Mouse (Mus musculus) liver, embryonic 13.5 days (tissue): ENCODE results near the gene Slc26a11. TPM values are rescaled to one million over a fixed set of nuclear protein-coding genes. Genes with fewer than 3 reads are reported as not detected.

Source experiments
- ATAC-seq: fragments of 200-750 bp; cut with Nextera tagmentation; 2 replicates; pipeline ENCODE4 v1.8.0; 2017; ENCODE audit warnings: low read depth, mild to moderate bottlenecking, moderate number of reproducible peaks, moderate library complexity
- DNase-seq: peaks from one replicate; pipeline ENCODE4 v3.0.0; 2022
- H3K27ac ChIP-seq: fragments of 300-500 bp; sonication (generic); 2 replicates; pipeline ENCODE4 v1.5.1; 2015; ENCODE audit warnings: moderate library complexity, mild to moderate bottlenecking, inconsistent platforms
- H3K27me3 ChIP-seq: fragments of 300-500 bp; sonication (generic); 2 replicates; pipeline ENCODE4 v1.6.1; 2015; ENCODE audit warnings: mild to moderate bottlenecking, inconsistent platforms
- H3K36me3 ChIP-seq: fragments of 300-500 bp; sonication (generic); 2 replicates; pipeline ENCODE4 v1.6.1; 2015; ENCODE audit warnings: mild to moderate bottlenecking, inconsistent platforms
- H3K4me1 ChIP-seq: fragments of 300-500 bp; sonication (generic); replicated peaks from 2 replicates; pipeline ENCODE4 v1.6.1; 2015; ENCODE audit warnings: inconsistent platforms
- H3K4me2 ChIP-seq: fragments of 300-500 bp; sonication (generic); 2 replicates; pipeline ENCODE4 v1.6.1; 2015; ENCODE audit warnings: inconsistent platforms, mild to moderate bottlenecking, moderate library complexity
- H3K4me3 ChIP-seq: fragments of 300-500 bp; sonication (generic); replicated peaks from 2 replicates; pipeline ENCODE4 v1.5.1; 2015; ENCODE audit warnings: mild to moderate bottlenecking, inconsistent platforms
- H3K9ac ChIP-seq: fragments of 300-500 bp; sonication (generic); 2 replicates; pipeline ENCODE4 v1.6.1; 2015; ENCODE audit warnings: mild to moderate bottlenecking, inconsistent platforms
- H3K9me3 ChIP-seq: fragments of 300-500 bp; sonication (generic); replicated peaks from 2 replicates; pipeline ENCODE4 v1.6.1; 2016; ENCODE audit warnings: inconsistent platforms
- WGBS: fragments of 180-500 bp; shearing (Covaris S2); methylation state at CpG from one replicate; pipeline ENCODE4 v1.1.7; 2015; ENCODE audit not compliant: insufficient replicate concordance; 5-methylcytosine and 5-hydroxymethylcytosine counted together
- microRNA counts: library from miRNA; unstranded; fragments of <30 nt; microRNA quantifications from one replicate; lab custom pipeline; 2016
- microRNA-seq: library from miRNA; unstranded; fragments of <30 nt; microRNA quantifications from one replicate; pipeline ENCODE4, GENCODE M21; 2016
- polyA plus RNA-seq: library from polyadenylated mRNA; unstranded; fragments of >200 nt; fragmentation: Nextera tagmentation; extraction: Ambion mirVana; gene quantifications from 2 replicates; pipeline ENCODE4 v1.2.1, GENCODE M21; 2015

The Slc26a11 gene
- polyA plus RNA-seq, 1 experiment from 2014 or later, result 1.4 TPM

- H3K27me3 ChIP-seq, result no peaks in the 10 kb centered on the region
- ATAC-seq (no peak), DNase-seq (no peak)
- H3K4me3 ChIP-seq, result no peak overlapping the region
- H3K9me3 ChIP-seq, result no peaks in the 10 kb centered on the region
- 56% methylated on average over 5 of the region's 5 CpGs for WGBS
- peaks cover 56% of the 10 kb centered on the region for H3K36me3 ChIP-seq
- no peak overlapping the region for H3K9ac ChIP-seq
- no peak overlapping the region for H3K27ac ChIP-seq
- H3K4me2 ChIP-seq, result no peak overlapping the region
- no peaks in the 10 kb centered on the region for H3K4me1 ChIP-seq
Observed at GRCm38 (mm10) chr11:119404627-119405026, 49.3 kb downstream of the Slc26a11 start.

GRCm38 (mm10) chr11:119407381-119407780 is 52.0 kb downstream of the Slc26a11 start:
- H3K27ac ChIP-seq, result no peak overlapping the region
- DNase-seq (no peak), ATAC-seq (no peak)
- H3K4me2 ChIP-seq, result no peak overlapping the region
- H3K9ac ChIP-seq, result no peak overlapping the region
- H3K9me3 ChIP-seq, result no peaks in the 10 kb centered on the region
- no peaks in the 10 kb centered on the region for H3K4me1 ChIP-seq
- H3K27me3 ChIP-seq, result no peaks in the 10 kb centered on the region
- H3K36me3 ChIP-seq, result peaks cover 79% of the 10 kb centered on the region
- H3K4me3 ChIP-seq, result no peak overlapping the region
- 82% methylated on average over 6 of the region's 6 CpGs for WGBS

- no peak overlapping the region for H3K4me3 ChIP-seq
- WGBS, result 51% methylated on average over 5 of the region's 5 CpGs
- DNase-seq (no peak), ATAC-seq (0 out of 2 replicates have a peak, but pooled peaks have one; percentile 29)
- H3K4me1 ChIP-seq, result no peaks in the 10 kb centered on the region
- no peaks in the 10 kb centered on the region for H3K27me3 ChIP-seq
- H3K4me2 ChIP-seq, result no peak overlapping the region
- H3K27ac ChIP-seq, result no peak overlapping the region
- peaks cover 76% of the 10 kb centered on the region for H3K36me3 ChIP-seq
- H3K9ac ChIP-seq, result no peak overlapping the region
- no peaks in the 10 kb centered on the region for H3K9me3 ChIP-seq
Observed at GRCm38 (mm10) chr11:119407977-119408376, 52.6 kb downstream of the Slc26a11 start.

- 32% methylated on average over 16 of the region's 16 CpGs for WGBS
- Histone ChIP-seq H3K4me2 (no peak overlapping the region), H3K9me3 (no peaks in the 10 kb centered on the region), H3K27me3 (no peaks in the 10 kb centered on the region), H3K4me1 (peaks cover 14% of the 10 kb centered on the region), H3K4me3 (no peak overlapping the region), H3K27ac (no peak overlapping the region), H3K36me3 (peaks cover 87% of the 10 kb centered on the region), H3K9ac (no peak overlapping the region)
- DNase-seq, result no peak
- no peak for ATAC-seq
Observed at GRCm38 (mm10) chr11:119419327-119420118, 64.2 kb downstream of the Slc26a11 start.

GRCm38 (mm10) chr11:119420426-119420825 is 65.1 kb downstream of the Slc26a11 start:
- no peak for DNase-seq
- 70% methylated on average over 5 of the region's 5 CpGs for WGBS
- H3K27me3 ChIP-seq, result no peaks in the 10 kb centered on the region
- peaks cover 88% of the 10 kb centered on the region for H3K36me3 ChIP-seq
- H3K4me1 ChIP-seq, result peaks cover 14% of the 10 kb centered on the region
- ATAC-seq, result no peak
- no peaks in the 10 kb centered on the region for H3K9me3 ChIP-seq
- no peak overlapping the region; the same call in 1 of the 2 replicates for H3K27ac ChIP-seq
- H3K4me2 ChIP-seq, result no peak overlapping the region
- H3K9ac ChIP-seq, result no peak overlapping the region
- no peak overlapping the region for H3K4me3 ChIP-seq

GRCm38 (mm10) chr11:119427431-119427830 is 72.1 kb downstream of the Slc26a11 start:
- H3K36me3 ChIP-seq, result peaks cover 77% of the 10 kb centered on the region
- no peak overlapping the region for H3K9ac ChIP-seq
- no peaks in the 10 kb centered on the region for H3K9me3 ChIP-seq
- H3K4me1 ChIP-seq, result peaks cover 33% of the 10 kb centered on the region
- H3K4me2 ChIP-seq, result no peak overlapping the region
- H3K27ac ChIP-seq, result no peak overlapping the region
- 73% methylated on average over 6 of the region's 6 CpGs for whole genome bisulfite sequencing
- no peak overlapping the region for H3K4me3 ChIP-seq
- DNase-seq (no peak), ATAC-seq (no peak)
- H3K27me3 ChIP-seq, result no peaks in the 10 kb centered on the region

- H3K4me3 ChIP-seq, result no peak overlapping the region
- WGBS, result 86% methylated on average over 5 of the region's 5 CpGs
- H3K27ac ChIP-seq, result peak overlapping the region; percentile 41; the same call in 1 of the 2 replicates
- no peak overlapping the region for H3K9ac ChIP-seq
- H3K4me2 ChIP-seq, result peak overlapping the region; percentile 44
- no peaks in the 10 kb centered on the region for H3K27me3 ChIP-seq
- no peaks in the 10 kb centered on the region for H3K9me3 ChIP-seq
- ATAC-seq (no peak), DNase-seq (no peak)
- H3K36me3 ChIP-seq, result peaks cover 75% of the 10 kb centered on the region
- peaks cover 38% of the 10 kb centered on the region for H3K4me1 ChIP-seq
Observed at GRCm38 (mm10) chr11:119427986-119428385, 72.6 kb downstream of the Slc26a11 start.

DNA sequence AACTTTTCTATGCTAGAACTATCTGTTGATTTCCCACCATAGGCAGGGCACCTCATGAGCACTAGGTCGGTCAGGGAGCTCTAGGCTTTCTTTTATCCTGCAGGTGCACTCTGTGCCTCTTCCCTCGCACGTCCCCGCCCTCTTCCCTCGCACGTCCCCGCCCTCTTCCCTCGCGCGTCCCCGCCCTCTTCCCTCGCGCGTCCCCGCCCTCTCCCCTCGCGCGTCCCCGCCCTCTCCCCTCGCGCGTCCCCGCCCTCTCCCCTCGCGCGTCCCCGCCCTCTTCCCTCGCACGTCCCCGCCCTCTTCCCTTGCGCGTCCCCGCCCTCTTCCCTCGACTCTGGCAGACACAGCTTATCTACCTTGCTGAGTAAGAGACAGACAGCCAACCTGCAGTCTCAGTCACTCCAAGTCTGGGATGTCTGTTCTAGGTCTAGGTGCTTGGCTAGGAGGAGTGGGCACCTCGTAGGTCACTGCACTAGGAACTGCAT is 73.3 kb downstream of the Slc26a11 start:
- DNase-seq, result peak; percentile 74
- peak overlapping the region; percentile 73 for H3K27ac ChIP-seq
- peak overlapping the region; percentile 26; the same call in 1 of the 2 replicates for H3K9ac ChIP-seq
- H3K27me3 ChIP-seq, result no peaks in the 10 kb centered on the region
- under 1% methylated on average over 33 of the region's 35 CpGs for WGBS
- H3K4me1 ChIP-seq, result peaks cover 45% of the 10 kb centered on the region
- ATAC-seq, result peak; percentile 82
- peaks cover 77% of the 10 kb centered on the region for H3K36me3 ChIP-seq
- peak overlapping the region; percentile 23; the same call in 1 of the 2 replicates for H3K4me3 ChIP-seq
- no peaks in the 10 kb centered on the region for H3K9me3 ChIP-seq
- peak overlapping the region; percentile 44 for H3K4me2 ChIP-seq

MicroRNAs within 50 kb of the gene (microRNA counts, 519-probe panel; counts per million panel counts)
- microRNA mmu-miR-1932 (lab: Ali Mortazavi, UCI), result 114 counts per million

Small RNAs within 50 kb of the gene (microRNA-seq; reads per million reads assigned to microRNA genes)
- gene Mir1932, result not detected

Other genes starting within 250 kb of the Slc26a11 start
- gene Tbc1d16, start 127.1 kb upstream of the Slc26a11 start, polyA plus RNA-seq, result 1.5 and 1.6 TPM in 2 replicates
- 1.4 and 1.8 TPM in 2 replicates for gene Ccdc40, start 127.0 kb upstream of the Slc26a11 start, polyA plus RNA-seq
- 17.9 and 21.1 TPM in 2 replicates for gene Gaa, start 87.7 kb upstream of the Slc26a11 start, polyA plus RNA-seq
- 236 and 242 TPM in 2 replicates for gene Eif4a3, start 55.5 kb upstream of the Slc26a11 start, polyA plus RNA-seq
- 0.20 and 0.22 TPM in 2 replicates for gene Card14, start 47.8 kb upstream of the Slc26a11 start, polyA plus RNA-seq
- 2.2 and 2.7 TPM in 2 replicates for gene Sgsh, start within 50 bp of the Slc26a11 start, polyA plus RNA-seq
- 3.1 and 3.2 TPM in 2 replicates for gene Rnf213, start 37.5 kb downstream of the Slc26a11 start, polyA plus RNA-seq
- 7.6 and 7.9 TPM in 2 replicates for gene Endov, start 135.8 kb downstream of the Slc26a11 start, polyA plus RNA-seq
- 0.05 TPM in 1 of 2 replicates, not detected in the other for gene Nptx1, start 192.2 kb downstream of the Slc26a11 start, polyA plus RNA-seq
- gene Rptor, start 247.3 kb downstream of the Slc26a11 start, polyA plus RNA-seq, result 4.9 and 5.1 TPM in 2 replicates